Mouse (Mus musculus): ENCODE measurements around the gene Ltbp2. TPM values are rescaled to one million over a fixed set of nuclear protein-coding genes. Genes with fewer than 3 reads are reported as not detected.

Ltbp2 gene
- polyA plus RNA-seq, 1 experiment from 2014 or later: 0.13 TPM

- Histone ChIP-seq H3K9ac (replicated peaks) (no peak overlapping the region), H3K4me2 (replicated peaks) (no peak overlapping the region), H3K36me3 (no peaks in the 10 kb centered on the region), H3K4me1 (replicated peaks) (peaks cover 6% of the 10 kb centered on the region; the same call in 1 of the 2 replicates), H3K27me3 (no peaks in the 10 kb centered on the region), H3K4me3 (replicated peaks) (no peak overlapping the region), H3K9me3 (no peaks in the 10 kb centered on the region), H3K27ac (no peak overlapping the region)
- ATAC-seq: no peak
- 75% methylated on average over 7 of the region's 7 CpGs for WGBS
These were observed 28.1 kb upstream of the Ltbp2 start for GRCm38 (mm10) chr12:84904399-84904798.

- H3K4me3 ChIP-seq (replicated peaks): no peak overlapping the region
- no peak for ATAC-seq
- H3K27ac ChIP-seq: no peak overlapping the region
- no peaks in the 10 kb centered on the region for H3K27me3 ChIP-seq
- H3K36me3 ChIP-seq: no peaks in the 10 kb centered on the region
- H3K9ac ChIP-seq (replicated peaks): no peak overlapping the region
- 81% methylated on average over 7 of the region's 7 CpGs for WGBS
- no peaks in the 10 kb centered on the region for H3K4me1 ChIP-seq (replicated peaks)
- no peaks in the 10 kb centered on the region for H3K9me3 ChIP-seq
- no peak overlapping the region for H3K4me2 ChIP-seq (replicated peaks)
These were observed 24.0 kb upstream of the Ltbp2 start for GRCm38 (mm10) chr12:84900317-84900716.

DNA sequence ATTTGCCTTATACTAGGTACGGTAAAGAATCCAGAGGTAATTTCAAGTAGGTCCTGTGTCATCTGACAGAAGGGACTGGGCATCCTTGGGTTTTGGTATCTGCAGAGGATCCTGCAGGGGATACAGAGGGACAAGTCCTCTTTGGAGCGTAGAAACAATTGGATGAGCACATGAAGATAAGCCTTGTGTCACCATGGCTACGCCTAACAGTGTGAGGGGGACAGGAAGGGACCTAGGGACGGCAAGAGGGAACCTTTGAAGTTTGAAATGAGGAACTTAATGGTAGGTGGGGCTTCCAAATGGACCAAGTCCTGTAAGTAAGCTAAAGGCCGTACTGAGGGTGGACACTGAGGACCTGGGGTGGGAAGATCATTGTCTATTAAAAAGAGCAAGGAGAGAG lies 21.0 kb upstream of the Ltbp2 start:
- Histone ChIP-seq H3K9ac (replicated peaks) (no peak overlapping the region), H3K4me1 (replicated peaks) (no peaks in the 10 kb centered on the region), H3K9me3 (no peaks in the 10 kb centered on the region), H3K4me3 (replicated peaks) (no peak overlapping the region), H3K27ac (no peak overlapping the region), H3K27me3 (no peaks in the 10 kb centered on the region), H3K36me3 (no peaks in the 10 kb centered on the region), H3K4me2 (replicated peaks) (no peak overlapping the region)
- WGBS: 75% methylated on average over 5 of the region's 5 CpGs
- ATAC-seq: no peak

DNA sequence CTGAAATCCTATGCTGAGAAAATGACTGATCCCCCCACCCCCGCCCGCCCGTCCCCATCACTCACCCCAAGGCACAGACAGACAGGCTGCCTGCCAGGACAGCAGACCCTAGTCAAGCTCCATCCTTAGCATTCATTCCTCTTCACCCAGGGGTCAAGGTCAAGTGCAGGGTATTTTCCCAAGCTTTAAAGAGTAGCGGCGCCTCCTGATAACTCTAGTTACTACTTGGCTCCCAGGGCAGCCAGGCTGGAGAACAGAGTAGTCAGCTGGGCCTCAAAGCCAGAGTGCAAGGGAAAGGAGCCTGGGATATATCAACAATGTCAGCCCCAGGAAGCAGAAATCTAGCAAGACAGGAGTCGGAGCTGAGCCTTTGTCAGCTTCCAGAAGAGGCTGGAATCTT lies 19.9 kb upstream of the Ltbp2 start:
- no peaks in the 10 kb centered on the region for H3K9me3 ChIP-seq
- 81% methylated on average over 6 of the region's 6 CpGs for WGBS
- ATAC-seq: no peak
- H3K4me3 ChIP-seq (replicated peaks): no peak overlapping the region
- no peak overlapping the region for H3K9ac ChIP-seq (replicated peaks)
- H3K27ac ChIP-seq: no peak overlapping the region
- H3K27me3 ChIP-seq: no peaks in the 10 kb centered on the region
- no peaks in the 10 kb centered on the region for H3K4me1 ChIP-seq (replicated peaks)
- H3K4me2 ChIP-seq (replicated peaks): no peak overlapping the region
- H3K36me3 ChIP-seq: no peaks in the 10 kb centered on the region

DNA sequence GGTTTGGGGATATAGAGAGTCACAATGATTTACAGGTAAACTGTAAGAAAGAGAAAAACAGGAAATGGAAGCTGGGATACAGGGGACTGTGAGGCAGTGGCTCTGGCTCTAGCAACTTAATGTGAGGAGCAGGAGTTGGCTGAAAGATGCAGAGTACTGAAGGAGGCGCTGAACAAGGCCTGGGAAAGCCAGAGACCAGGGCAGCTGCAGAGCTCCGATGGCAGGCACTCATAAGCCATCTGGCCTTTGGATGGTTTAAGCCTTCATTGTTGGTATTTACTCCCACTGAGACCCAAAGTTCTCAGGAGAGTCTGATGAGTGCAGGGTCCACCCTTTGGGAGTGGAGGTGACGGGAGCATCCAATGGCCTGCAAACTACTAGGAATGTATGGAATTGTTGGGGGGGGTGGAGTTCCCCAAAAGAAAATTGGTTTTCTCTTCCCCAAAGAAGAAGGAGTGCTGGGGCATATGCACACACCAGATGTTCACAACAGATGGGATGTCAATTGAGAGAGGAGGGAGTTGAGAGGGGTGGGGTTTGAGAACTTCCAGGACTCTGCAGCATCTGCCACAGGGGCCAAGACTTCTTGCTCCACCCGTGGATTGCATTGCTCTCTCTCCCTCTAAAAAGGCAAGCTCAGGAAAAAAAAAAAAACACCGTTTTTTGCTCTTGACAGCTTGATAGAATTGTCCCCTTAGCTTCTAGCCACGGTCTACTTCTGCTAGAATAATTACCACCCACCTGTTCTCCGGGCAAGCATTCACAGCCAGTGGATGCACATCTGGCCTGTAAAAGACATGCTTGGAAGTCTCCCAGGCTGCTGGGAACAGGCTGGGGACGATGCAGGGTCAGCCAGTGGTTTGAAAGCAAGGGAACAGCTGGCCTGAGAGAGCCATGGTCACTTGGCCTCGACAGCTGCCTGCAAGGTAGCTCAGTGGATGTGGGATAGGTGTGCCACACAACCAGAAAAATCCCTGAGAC lies 17.6 kb upstream of the Ltbp2 start:
- H3K27me3 ChIP-seq: no peaks in the 10 kb centered on the region
- no peaks in the 10 kb centered on the region for H3K36me3 ChIP-seq
- H3K4me2 ChIP-seq (replicated peaks): no peak overlapping the region
- H3K27ac ChIP-seq: no peak overlapping the region
- H3K9me3 ChIP-seq: no peaks in the 10 kb centered on the region
- no peak overlapping the region for H3K4me3 ChIP-seq (replicated peaks)
- H3K9ac ChIP-seq (replicated peaks): no peak overlapping the region
- ATAC-seq: no peak
- no peaks in the 10 kb centered on the region for H3K4me1 ChIP-seq (replicated peaks)
- WGBS: 64% methylated on average over 9 of the region's 9 CpGs

- H3K4me2 ChIP-seq (replicated peaks): no peak overlapping the region
- H3K36me3 ChIP-seq: no peaks in the 10 kb centered on the region
- H3K27ac ChIP-seq: no peak overlapping the region
- ATAC-seq: no peak
- WGBS: 71% methylated on average over 15 of the region's 15 CpGs
- H3K27me3 ChIP-seq: no peaks in the 10 kb centered on the region
- no peak overlapping the region for H3K9ac ChIP-seq (replicated peaks)
- no peaks in the 10 kb centered on the region for H3K4me1 ChIP-seq (replicated peaks)
- H3K4me3 ChIP-seq (replicated peaks): no peak overlapping the region
- H3K9me3 ChIP-seq: no peaks in the 10 kb centered on the region
These were observed 14.0 kb upstream of the Ltbp2 start for GRCm38 (mm10) chr12:84890289-84890688.

DNA sequence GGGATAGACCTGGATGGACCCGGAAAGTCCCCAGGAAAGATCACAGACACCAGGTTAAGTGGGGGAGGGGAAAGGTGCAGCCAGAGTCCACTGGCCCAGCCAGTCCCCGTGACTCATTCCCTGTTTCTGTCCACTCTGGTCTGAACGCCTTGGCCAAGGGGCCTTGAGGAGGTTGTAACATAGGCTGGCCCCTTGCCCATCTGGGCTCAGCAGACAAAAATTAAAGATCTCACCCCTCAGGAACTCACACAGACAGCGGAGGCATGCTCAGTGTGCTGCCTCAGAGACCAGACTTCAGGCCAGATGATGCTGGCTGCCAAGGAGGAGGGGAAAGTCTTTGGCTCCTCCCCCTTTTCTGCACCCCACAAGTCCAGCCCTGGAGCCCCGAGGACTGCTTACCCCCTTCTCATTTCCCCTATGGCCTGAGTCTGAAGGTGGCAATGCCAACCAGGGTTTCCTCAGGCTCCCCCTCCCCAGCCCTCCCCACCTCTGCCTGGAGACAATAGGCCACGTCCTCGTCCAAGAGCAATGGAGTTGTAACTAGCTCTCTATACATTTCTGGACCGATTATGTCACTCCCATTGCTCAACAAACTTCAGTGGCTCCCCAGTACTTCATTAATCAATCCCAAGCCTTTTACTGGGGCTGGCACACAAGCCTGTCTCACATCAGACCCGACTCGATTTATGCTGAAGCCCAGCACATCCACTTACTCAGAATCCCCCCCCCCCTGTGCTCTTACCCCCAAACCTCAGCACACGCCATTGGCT lies 9.0 kb upstream of the Ltbp2 start:
- Histone ChIP-seq H3K4me3 (replicated peaks) (no peak overlapping the region), H3K27ac (no peak overlapping the region), H3K36me3 (no peaks in the 10 kb centered on the region), H3K9me3 (no peaks in the 10 kb centered on the region), H3K4me1 (replicated peaks) (no peaks in the 10 kb centered on the region), H3K4me2 (replicated peaks) (no peak overlapping the region), H3K27me3 (no peaks in the 10 kb centered on the region), H3K9ac (replicated peaks) (no peak overlapping the region)
- ATAC-seq: no peak
- 72% methylated on average over 11 of the region's 11 CpGs for WGBS

- Histone ChIP-seq H3K4me2 (replicated peaks) (no peak overlapping the region), H3K27me3 (peaks cover 3% of the 10 kb centered on the region; the same call in 1 of the 2 replicates), H3K4me3 (replicated peaks) (no peak overlapping the region), H3K9me3 (no peaks in the 10 kb centered on the region), H3K9ac (replicated peaks) (no peak overlapping the region), H3K27ac (no peak overlapping the region), H3K4me1 (replicated peaks) (no peaks in the 10 kb centered on the region), H3K36me3 (no peaks in the 10 kb centered on the region)
- no peak for ATAC-seq
- WGBS: 85% methylated on average over 7 of the region's 7 CpGs
These were observed 8.2 kb upstream of the Ltbp2 start for GRCm38 (mm10) chr12:84884423-84885076.

DNA sequence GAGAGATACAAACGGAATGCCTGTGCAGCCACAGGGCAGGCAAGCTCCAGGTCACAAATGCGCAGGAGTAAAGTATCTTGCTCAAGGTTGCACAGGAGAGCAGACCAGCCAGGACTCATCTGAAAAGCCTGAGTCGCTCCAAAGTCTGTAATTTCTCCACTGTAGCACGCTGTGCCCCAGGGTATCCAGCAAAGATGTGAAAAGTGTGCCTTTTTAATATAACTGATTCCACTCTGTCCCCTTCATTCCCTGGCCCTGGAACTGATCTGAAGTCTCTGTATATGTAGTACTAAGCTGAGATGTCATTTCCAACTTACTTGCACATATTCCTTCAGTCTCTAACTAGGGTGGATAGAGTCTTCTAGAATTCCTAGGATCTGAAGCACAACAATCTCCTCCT lies 6.5 kb upstream of the Ltbp2 start:
- WGBS: 90% methylated on average over 4 of the region's 4 CpGs
- Histone ChIP-seq H3K27ac (no peak overlapping the region), H3K4me1 (replicated peaks) (no peaks in the 10 kb centered on the region), H3K36me3 (no peaks in the 10 kb centered on the region), H3K9me3 (no peaks in the 10 kb centered on the region), H3K27me3 (peaks cover 21% of the 10 kb centered on the region), H3K4me3 (replicated peaks) (no peak overlapping the region), H3K9ac (replicated peaks) (no peak overlapping the region), H3K4me2 (replicated peaks) (no peak overlapping the region)
- no peak for ATAC-seq

DNA sequence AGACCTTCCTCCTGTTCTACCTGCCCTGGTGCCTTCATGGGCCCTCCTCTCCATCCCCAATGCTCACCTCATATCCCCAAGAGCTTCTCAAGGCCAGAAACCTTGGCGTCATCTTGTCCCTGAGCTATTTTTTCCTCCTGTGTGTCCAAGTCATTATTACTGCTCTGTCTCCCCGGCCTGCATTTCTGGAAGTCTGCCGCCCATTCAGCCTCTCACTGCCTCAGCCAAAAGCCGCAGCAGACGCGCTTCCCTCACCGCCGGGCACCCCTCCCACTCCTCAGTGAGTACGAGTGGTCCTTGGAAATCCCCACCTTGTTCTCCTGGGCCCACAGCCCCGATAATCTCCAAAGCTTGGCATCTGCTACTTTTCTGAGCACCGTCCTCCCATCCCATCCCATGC lies 3.8 kb upstream of the Ltbp2 start:
- Histone ChIP-seq H3K4me2 (replicated peaks) (no peak overlapping the region), H3K4me1 (replicated peaks) (peaks cover 14% of the 10 kb centered on the region), H3K9ac (replicated peaks) (no peak overlapping the region), H3K4me3 (replicated peaks) (no peak overlapping the region), H3K27me3 (peaks cover 48% of the 10 kb centered on the region), H3K36me3 (no peaks in the 10 kb centered on the region), H3K9me3 (no peaks in the 10 kb centered on the region), H3K27ac (no peak overlapping the region)
- WGBS: 55% methylated on average over 11 of the region's 11 CpGs
- no peak for ATAC-seq

DNA sequence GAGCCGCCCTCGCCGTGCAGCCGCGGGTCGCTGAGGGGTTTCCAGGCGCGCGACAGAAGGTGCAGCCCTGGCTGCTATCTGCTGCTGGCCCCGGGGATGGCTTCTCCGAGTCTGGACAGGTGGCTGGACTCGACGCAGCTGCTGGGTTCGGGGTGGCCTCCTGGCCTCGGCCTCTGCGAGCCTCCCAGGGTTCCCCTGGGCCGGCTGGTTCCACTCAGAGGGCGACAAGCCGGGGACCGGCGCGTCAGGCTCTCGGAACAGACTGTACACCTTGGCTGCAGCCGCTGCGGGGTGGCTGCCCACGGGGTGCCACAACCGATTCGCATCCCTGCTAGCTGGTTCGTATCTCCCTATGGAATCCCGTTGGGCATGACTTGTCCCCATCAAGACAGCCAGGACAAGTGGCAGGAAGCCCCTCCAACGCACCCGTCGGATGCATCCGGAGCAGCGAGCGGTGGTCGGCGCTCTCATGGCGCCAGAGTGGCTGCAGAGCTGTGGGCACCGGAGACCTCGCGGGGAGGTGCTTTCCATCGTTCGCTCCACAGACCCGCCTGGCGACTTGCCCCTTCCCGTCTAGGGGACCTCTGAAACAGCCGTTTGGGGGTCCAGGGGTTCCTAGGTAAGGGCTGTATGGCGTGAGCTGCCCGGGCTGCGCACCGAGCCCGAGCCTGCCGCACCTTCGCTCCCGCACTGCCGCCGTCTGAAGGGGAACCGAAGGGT lies 411 bp downstream of the Ltbp2 start:
- WGBS: 2% methylated on average over 59 of the region's 59 CpGs
- Histone ChIP-seq H3K9ac (replicated peaks) (0 out of 2 replicates have a peak overlapping the region, but pooled peaks have one; percentile 25), H3K4me1 (replicated peaks) (peaks cover 14% of the 10 kb centered on the region), H3K9me3 (no peaks in the 10 kb centered on the region), H3K27ac (no peak overlapping the region), H3K27me3 (peaks cover 68% of the 10 kb centered on the region), H3K36me3 (no peaks in the 10 kb centered on the region), H3K4me2 (replicated peaks) (peak overlapping the region; percentile 48), H3K4me3 (replicated peaks) (peak overlapping the region; percentile 32)
- ATAC-seq: 0 out of 2 replicates have a peak, but pooled peaks have one; percentile 24
